Mouse (Mus musculus) spleen, postnatal 4 days (tissue): ENCODE results near the gene Ttc5.
"Not testable (repeated sequence)": the region's sequence is repeated elsewhere in the genome, so short reads cannot be mapped to it uniquely, and the experiment has no call there.

ENCODE experiments used
- DNase-seq, 2 experiments: peaks; one replicate each; pipeline ENCODE4 v3.0.0; 2022; ENCODE audit warnings: low spot score in 2 of 2

The Ttc5 gene

DNA sequence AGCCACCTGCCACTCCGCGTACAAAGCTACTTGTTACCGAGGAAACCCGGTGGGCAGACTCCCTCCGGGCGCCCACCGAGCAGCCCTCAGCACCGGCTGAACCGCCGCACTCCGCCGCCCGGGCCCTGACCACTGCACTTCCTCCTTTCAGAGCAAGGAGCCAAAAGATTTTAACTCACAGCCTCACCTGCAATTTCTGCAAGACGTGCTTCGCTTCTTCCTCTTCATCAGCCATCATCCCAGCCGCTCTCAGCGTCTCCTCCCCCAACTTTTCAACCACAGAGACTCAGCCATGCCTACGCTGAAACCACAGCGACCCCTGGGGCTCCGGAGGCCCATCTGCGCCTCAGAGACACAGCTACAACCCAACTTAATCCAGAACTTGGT is at the start of gene Ttc5:
Gene Ttc5, minus strand, starts transcription at position 269 of the 387 bp plus-strand sequence.
- DNase-seq: peak; percentile 94 to 98

DNA sequence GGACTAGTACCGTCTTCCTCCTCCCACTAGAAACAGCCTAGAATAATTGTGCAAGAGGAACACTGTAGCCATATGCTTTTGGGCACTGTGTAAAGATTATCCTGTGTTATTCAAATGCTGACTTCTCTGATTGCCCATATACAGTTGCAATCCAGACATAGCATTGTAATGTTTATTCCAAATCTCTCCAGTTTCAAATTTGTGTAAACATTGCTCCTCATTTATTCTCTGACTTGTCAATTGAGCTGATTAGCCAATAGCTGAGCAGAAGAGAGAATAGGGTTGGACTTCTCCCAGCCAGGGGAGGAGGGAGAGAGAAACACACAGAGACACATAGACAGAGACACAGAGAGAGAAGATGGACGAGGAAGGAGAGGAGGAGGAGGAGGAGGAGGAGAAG is 49.1 kb upstream of the Ttc5 start:
- DNase-seq: no peak

DNA sequence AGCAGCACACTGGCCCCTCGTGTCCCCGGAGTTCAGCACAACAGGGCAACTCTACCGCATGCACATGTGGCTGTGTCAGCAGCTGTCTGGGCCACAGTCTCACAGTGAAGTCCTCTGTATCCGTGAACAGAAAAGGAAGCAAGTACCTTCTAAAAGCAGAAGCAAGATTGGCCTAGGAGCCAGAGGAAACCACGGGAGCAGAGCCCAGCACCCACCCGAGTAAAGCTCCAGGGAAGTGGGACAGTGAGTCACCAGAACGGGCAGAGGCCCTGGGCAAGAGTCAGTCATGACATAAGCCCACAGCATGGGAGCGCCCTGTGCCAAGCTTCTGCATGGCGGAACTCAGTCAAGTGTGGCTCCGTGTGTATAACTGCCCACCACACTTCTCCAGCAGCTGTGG is 48.6 kb upstream of the Ttc5 start:
- DNase-seq: peak; percentile 28 to 62

DNA sequence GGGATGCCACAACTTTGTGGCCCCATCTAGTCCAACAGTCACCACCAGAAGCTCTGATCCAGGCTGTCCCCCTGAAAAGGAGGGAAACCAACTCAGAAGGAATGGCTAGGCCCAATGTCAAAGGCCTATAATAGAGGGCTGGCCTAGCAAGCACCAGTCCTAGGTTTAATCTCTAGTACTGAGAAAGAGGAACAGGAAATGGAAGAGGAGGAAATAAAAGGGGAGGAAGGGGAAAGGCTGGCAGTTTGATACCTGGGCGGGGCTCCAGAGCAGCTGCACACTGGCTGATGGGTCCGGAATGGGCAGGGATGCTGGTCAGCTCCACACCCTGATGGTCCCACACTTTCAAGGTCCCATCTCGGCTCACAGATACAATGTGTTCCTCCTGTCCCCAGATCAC is 44.6 kb upstream of the Ttc5 start:
- DNase-seq: no peak

DNA sequence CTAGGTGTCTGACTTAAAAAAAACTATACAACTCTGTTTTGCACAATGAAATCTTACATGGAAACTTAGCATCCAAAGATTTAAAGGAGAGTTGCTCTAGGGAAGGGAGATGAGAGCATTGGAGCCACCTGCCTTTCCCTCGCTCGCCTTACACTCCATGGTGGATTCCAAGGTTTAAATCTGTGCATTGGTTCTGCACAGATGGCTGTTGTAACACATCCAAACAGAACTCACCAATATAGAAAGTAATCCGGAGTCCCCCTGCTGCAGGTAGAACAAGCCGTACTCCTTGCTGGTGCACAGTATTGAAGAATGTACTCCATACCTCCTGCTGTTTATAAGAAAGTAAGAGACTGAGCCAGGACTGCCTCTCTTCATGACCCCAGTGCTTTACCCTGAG is 41.3 kb upstream of the Ttc5 start:
- DNase-seq: peak in 1 of 2 experiments; percentile 42

DNA sequence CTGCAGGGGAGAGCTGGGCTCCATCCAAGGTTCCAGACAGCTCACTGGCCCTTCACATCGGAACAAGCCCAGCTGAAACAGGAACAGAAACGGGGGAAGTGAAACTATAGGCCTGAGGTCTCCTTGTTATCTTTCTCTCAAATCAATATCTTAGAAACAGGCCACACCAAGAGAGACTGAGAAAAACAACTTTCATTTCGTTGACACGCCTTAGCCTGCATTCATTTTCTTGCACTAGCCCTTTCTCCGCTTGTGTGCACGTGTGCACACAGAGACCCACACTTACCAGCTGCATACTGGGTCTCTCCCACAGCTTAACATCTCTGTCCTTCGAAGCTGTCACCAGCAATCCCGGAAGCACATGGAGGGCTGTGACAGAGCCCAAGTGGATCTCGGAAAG is 38.9 kb upstream of the Ttc5 start:
- DNase-seq: no peak

DNA sequence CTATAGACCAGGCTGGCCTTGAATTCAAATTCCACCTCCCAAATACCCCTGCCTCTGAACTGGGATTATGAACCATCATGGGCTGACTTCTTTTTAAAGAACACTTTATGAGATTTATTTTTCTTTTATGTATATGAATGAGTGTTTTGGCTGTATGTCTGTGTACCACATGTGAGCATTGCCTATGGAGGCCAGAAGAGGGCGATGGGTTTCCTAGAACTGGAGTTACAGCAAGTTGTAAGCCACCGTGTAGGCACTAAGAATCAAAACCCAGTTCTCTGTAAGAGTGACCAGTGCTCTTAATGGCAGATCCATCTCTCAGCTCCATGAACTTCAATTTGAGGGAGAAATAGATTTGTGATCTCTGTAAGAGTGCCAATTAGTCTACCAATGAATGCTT is 37.9 kb upstream of the Ttc5 start:
- no peak for DNase-seq

DNA sequence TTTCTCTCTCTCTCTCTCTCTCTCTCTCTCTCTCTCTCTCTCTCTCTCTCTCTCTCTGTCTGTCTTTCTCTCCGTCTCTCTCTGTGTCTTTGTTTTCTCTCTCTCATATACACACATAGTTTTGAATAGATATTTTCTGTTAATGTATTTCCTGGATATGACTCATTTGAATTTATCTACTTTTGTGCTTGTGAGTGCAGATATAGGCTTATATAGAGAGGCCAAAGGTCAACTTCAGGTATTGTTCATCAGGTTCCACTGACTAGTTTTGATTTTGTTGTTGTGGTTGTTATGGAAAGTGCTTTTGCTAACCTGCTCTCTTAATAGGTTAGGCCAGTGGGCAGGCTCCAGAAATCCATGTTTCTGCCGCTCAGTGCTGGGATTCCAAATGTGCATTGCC is 27.7 kb upstream of the Ttc5 start:
- DNase-seq: no peak

DNA sequence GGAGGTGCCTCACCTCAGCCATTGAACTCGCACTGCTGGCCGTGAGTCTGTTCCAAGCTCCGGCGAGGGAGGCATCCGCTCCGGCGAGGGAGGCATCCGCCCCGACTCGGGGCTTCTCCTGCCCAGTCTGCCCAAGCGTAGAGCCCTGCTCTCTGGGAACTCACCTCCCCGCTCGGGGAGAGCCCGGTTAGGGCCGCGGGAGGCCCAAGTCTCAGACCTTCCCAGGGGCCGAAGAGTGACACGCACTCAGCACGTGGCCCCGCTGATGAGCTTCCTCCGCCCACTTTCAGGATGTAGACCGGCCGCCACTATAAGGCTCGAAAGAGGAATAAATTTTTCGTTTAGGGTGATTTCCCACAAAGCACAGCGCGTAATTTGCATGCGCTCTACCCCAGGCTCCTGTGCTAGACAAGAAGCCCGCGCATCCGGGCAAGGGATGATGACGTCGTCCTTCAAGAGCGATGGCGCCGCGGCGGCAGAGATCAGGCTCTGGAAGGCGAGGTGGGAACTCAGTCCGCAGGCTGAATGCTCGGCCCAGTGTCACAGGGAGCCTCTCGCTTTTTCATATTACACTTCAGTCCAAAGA is 22.3 kb upstream of the Ttc5 start, which contains the start of the genes Ccnb1ip1 and Parp2:
Gene Ccnb1ip1, minus strand, starts transcription at position 246 of the 586 bp plus-strand sequence.
Gene Parp2, plus strand, starts transcription at position 355 of the 586 bp plus-strand sequence.
- peak; percentile 96 to 98 for DNase-seq

DNA sequence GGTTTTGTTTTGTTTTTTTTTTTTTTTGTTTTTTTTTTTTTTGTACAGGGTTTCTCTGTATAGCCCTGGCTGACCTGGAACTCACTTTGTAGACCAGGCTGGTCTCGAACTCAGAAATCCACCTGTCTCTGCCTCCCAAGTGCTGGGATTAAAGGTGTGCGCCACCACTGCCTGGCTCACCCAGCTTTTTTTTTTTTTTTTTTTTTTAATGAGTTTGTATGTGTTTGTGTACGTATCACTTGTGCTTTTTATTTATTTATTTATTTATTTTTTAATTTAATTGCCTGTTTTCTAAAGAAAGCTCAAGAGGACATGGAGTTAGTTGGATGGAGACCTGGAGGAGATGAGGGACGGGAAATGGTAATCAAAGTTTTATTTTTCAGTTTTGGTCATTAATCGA is 21.1 kb upstream of the Ttc5 start:
- DNase-seq: not testable (repeated sequence)

DNA sequence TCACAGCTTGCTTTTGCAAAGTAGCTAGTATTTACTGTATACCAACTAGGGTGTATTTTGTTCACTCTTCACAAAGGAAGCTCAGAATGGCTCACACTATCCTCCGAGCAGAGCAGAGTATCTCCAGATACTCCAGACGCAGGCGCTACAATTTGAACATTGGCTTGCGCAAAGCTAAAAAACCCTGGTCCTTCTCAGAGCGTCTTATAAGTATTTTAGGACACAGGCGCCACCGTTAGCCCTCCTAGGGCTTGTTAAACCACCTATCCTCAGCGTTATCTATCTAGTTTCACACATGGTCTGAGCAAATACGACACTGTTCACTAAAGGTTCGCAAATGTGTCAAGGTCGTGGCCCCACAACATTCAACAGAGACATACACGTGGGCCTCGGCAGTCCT is 19.4 kb upstream of the Ttc5 start:
- no peak for DNase-seq

DNA sequence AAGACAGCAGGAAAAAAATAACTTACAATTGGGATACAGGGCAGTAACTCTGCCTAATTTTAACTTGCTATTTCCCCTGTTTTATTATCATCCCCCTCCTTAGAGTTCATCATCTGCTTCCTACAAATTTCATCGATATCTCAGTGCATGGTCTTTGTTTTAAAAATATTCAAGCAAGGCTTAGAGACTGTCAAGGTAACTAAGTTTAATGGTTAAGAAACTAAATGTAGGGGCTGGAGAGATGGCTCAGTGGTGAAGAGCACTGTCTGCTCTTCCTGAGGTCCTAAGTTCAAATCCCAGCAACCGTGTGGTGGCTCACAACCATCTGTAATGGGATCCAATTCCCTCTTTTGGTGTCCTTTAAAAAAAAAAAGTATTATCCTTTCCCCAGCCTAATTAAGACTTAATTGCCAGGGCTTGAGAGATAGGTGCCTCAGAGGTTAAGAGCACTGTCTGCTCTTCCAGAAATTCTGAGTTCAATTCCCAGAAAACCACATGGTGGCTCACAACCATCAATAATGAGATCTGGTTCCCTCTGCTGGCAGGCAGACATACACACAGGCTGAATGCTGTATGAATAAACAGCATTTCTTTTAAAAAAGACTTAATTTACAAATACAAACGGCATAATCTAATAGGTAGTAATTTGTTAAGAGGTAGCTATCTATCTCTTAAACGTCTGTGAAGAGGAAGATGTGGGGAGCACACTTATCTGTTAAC is 17.7 kb upstream of the Ttc5 start:
- no peak for DNase-seq

DNA sequence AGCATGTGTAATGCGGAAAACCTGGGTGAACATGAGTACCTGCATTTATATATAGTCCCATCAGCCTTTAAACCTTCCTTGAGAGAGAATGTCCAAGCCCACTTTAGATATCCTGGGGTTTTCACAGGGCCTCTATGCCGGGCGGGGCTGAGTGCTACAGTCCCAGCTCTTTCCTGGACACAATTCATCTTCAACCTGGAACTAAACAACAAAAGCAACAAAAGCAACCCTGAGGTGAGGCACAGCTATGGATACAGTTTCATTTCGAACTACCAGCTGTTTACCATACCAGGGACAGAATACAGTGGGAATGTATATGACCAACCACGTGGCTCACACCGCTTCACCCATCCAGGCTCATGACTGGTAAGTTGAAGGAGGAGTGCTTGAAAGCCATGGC is 17.1 kb upstream of the Ttc5 start:
- DNase-seq: no peak

DNA sequence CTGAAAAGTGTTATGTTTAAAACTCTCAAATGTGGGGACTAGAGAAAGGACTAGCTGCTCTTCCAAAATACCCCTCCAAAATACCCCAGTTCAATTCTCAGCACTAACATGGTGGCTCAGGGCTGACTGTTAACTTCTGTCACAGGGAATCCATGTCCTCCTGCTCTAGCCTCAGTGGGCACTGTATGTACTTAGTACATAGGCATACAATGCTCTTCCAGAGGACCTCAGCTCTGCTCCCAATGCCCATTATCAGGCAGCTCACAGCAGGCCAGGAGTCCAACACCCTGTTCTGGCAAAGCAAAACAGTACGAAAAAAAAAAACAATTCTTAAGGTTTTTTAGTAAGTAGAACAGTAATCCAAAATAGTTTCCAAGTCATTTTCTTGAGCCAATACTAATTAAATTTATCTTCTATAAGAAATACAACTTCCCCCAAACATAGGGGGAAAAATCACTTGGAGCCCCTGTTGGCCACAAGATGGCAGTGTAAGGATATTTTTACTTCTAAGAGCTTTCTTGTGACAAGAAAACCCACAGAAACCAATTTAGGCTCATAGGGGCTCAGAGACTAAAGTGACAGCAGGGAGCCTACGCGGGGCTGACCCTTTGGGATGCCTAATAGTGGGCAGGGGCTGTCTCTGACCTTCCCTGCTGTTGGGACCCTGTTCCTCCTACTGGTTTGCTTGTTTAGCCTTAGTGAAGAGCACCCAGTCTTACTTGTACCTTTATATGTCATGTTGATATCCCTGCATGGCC is 14.4 kb upstream of the Ttc5 start:
- DNase-seq: peak in 1 of 2 experiments; percentile 20

DNA sequence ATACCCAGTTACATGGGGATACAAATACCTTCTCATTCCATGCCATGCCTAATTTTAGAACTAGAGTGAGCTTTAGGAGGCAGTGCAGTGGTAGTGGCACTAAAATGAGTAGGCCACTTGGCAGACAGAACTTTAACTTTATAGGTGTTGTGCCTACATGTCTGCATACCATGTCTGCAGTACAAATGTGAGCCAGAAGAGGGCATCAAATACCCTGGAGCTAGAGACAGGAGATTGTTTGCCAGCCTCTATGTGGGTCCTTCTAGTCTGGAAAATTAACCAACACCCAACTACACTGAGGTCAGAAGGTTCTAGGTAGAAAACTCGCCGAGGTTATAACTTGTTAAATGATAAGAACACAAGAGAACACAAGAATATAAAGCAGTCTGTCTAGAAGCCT is 13.2 kb upstream of the Ttc5 start:
- peak in 1 of 2 experiments; percentile 32 for DNase-seq

DNA sequence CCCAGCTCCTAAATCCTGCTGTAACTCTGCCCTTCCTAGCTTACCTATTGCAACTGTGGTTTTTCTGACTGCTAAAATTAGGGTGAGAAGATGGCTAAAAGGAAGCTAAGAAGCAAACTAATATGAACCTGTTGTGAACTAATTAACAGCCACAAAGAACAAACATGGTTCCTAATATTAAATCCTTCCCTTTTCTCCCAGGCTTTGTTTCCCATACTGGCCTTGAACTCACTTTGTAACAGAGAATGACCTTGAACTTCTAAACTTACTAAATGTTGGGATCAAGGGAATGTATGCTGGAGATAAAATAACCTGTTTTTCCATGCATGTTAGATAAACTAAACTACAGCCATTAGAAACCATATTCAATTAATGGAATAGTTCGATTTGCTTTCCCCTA is 11.1 kb upstream of the Ttc5 start:
- DNase-seq: no peak

DNA sequence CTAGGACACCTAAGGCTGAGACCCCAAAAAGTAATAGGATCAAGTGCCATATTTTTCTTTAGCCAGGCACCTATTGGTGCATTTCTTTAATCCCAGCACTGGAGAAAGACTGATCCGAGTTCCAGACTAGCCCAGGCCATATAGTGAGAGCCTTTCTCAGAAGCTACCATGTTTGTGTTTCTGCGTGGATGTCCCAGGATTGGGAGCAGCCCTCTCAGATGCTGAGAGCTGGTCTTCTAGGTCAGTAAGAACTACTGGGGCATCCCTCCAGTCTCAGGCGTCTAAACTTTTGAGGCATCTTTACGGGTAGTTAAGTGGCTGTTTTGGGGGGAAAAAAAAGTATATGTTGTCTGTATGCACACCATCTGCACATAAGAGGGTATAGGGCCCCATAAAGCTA is 10.6 kb upstream of the Ttc5 start:
- no peak for DNase-seq

DNA sequence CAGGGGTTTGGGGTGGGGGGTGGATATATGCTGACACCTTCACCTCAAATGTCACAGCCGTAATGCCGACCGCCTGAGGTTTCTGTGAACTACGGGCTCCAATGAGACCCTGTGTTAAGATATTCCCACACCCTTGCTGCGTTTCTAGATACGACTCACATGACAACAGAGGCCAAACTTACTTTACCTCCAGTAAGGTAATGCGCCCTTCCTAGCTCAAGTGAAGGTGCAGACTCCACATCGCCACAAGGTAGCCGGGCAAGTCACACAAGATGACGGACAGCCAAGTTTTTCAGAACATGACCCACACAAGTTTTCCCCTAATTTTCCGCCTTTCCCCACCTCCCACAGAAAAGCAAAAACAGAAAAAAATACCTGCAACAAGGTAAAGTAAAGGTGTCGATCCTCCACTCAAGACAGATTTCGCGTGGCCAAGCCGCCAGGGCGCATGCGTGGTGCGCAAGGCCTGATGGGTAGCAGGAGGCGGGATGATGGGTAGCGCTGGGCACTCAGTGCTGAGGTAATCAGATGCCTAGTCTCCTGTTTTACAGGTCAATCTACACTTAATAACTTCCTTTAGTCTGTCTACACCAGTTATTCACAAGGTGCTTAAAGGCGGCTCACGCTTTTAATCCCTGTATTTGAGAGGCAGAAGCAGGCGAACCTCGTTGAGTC is 10.1 kb upstream of the Ttc5 start:
- no peak for DNase-seq

DNA sequence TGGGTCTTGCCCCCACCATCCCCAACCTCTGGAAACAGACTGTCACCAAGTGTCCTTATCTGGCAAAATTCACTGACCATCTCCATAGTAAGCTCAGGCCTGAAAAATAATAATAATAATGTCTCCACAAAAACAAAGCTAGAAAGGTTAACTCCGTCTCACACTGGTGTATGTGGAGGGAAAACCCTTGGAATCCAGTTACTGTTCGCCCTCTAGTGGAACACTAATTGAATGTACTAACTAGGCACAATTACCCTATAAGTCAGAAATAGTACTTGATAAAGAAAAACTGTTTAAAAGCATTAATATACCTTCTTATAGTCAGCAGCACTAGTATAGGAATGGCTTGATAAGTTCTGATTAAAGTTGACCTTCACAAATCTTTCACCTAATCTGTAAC is 2.8 kb upstream of the Ttc5 start:
- no peak for DNase-seq

DNA sequence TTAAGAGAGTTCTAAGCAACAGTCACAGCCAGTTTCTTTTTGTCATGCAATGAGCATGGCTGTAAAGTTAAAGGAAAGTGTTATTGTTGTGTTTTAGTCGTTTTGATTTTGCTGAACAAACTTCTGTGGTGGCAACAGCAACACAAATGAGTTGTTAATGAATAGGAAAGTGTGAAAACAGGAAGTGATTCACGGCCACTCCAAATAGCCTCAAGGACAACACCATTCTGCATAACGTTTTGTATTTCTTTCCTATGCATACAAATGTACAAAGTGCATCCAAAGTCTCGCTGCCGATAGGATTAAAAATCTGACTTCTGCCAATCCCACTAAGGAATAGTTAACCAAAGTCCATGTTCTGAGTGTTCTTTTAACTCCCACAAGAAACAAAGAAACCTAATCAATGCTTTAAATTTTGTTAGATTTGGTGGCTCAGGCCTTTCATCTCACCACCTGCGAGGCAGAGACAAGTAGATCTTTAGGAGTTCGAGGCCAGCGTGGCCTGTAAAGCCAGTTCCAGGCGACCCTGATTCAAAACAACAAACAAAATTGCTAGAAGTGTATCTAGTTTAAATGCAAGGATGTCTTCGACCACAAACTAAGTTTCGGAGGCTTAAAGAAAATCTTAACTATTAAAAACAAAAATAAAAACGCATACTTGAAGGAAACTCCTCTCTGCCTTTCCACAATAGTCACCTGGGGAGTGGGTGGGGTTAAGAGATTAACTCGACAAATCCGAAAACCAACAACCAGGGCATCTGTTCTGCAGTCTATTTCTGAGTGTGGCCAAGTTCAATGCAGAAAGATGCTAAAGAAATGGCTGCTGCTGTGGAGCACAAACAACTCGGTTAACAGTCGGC is 698 bp downstream of the Ttc5 start:
- no peak for DNase-seq

DNA sequence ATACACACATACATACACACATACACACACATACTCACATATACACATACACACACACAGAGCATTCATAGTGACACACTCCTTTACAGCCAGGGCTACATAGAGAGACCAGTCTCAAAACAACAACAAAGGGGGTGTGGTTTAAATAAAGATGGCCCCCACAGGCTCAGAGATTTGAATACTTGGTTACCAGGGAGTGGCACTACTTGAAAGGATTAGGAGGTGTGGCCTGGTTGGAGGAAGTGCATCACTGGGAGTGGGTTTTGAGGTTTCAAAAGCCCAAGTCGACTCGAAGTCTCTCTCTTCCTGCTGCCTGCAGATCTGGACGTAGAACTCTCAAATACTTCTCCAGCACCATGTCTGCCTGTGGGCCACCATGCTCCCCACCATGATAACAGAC is 3.2 kb downstream of the Ttc5 start:
- DNase-seq: no peak
